Mouse (Mus musculus) embryonic fibroblast, embryonic 13.5 days (primary cell): Measurements from ENCODE around the gene Zc3h12c.

Source experiments
- CTCF ChIP-seq: IDR thresholded peaks from 2 replicates; pipeline ENCODE4 v1.5.1; 2011; ENCODE audit warnings: mild to moderate bottlenecking, control low read depth, low read length, moderate library complexity, borderline replicate concordance; ENCODE audit not compliant: insufficient read depth
- POLR2A ChIP-seq: IDR thresholded peaks from 2 replicates; pipeline ENCODE4 v1.6.1; 2011; ENCODE audit warnings: low read depth, mild to moderate bottlenecking, control low read depth, low read length, moderate library complexity

DNA sequence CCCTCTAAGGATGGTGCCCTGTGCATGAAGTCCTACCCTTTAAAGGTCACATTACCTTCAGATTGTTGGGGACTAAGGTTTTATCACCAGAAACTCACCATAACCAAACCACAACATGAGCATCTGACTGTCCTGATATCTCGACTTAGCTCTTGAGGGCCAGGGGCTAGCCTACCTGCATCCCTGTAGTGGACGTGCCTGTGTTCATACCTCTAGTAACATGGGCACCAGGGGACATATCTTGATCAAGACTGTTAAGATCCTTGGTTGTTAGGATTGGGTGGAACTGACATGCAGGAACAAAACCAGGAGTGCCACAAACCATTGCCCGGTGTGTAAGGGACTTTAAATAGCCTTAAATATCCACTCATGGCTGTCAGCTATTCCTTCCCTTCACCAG lies 61.2 kb downstream of the Zc3h12c start:
- no peak for TF ChIP-seq CTCF
- TF ChIP-seq POLR2A, result no peak
